Mouse (Mus musculus): ENCODE results near the gene Zfp827.

Zfp827 gene

DNA sequence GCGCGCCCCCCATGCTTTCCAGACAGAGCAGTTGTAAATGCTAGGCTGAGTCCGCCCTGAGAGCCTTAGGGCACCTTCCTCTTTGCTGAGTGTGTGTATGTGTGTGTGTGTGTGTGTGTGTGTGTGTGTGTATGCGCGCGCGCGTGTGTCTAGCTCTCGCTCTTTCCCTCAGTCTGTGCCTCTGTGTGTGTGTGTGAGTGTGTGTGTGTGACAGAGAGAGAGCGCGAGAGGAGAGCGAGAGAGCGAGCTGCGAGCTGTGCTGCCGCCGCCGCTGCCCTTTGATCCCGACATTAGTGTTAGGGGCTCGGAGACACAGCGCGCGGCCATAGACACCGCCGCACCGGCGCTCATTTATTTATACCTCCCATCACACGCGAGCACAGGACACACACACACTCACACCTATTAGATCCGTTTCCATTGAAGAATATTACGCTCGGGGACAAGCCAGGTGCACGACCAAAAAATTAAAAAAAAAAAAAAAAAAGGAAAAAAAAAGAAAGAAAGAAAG, at the start of gene Zfp827:
Gene Zfp827 (plus strand): TSS at position 461 of the 511 bp plus-strand sequence.
- in situ Hi-C loops (cut with MboI; ENCODE audit: low sequenced_read_pairs) = no loop called here

DNA sequence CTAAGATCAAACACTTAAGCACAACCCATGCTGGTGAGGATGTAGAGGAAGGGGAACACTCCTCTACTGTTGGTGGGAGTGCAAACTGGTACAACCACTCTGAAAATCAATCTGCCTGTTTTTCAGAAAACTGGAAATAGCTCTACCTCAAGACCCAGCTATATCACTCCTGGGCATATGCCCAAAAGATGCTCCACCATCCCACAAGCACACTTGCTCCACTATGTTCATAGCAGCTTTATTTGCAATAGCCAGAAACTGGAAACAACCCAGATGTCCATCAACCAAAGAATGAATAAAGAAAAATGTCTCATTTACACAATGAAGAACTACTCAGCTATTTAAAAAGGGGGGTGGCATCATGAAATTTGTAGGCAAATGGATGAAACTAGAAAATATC, 23.9 kb upstream of the Zfp827 start:
- in situ Hi-C loops (cut with MboI; ENCODE audit: low sequenced_read_pairs) = no loop called here

DNA sequence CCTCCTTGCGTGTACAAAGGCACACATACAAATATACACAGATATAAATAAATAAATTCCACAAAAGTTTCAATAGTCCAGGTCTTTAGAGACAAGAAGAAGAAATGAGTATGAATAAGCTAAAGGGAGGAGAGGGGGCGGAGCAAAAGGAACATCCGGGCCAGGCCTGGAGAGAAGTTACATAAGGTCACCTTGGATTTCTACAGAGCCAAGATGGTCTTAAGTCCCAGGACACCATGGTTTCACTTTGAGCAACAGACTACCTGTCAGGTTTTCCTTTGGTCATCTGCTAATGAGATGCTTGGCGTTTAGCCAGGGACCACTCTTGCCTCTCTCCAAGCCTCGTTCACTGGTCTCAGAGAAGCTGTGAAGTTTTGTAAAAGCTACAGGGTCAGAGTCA, 13.2 kb upstream of the Zfp827 start:
- in situ Hi-C loops (cut with MboI; ENCODE audit: low sequenced_read_pairs) = no loop called here

DNA sequence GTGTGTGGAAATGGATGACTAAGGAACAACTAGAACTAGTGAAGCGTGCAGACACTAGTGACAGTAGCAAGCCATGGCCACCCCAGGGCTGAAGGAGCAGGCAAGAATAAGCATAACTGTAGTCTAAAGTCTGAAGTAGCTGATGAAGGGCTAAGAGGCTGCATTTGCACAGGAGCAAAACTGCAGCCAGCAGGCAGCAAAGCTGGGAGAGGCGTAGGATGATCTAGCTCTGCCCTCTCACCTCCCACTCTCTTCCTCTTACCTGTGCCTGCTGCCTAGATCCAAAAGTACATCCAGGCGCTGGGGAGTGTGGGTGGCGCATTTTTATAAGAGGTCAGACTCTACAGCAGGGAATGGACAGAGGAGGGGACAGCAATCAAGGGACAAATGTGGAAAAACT, 12.2 kb upstream of the Zfp827 start:
- in situ Hi-C loops (cut with MboI; ENCODE audit: low sequenced_read_pairs) = no loop called here

DNA sequence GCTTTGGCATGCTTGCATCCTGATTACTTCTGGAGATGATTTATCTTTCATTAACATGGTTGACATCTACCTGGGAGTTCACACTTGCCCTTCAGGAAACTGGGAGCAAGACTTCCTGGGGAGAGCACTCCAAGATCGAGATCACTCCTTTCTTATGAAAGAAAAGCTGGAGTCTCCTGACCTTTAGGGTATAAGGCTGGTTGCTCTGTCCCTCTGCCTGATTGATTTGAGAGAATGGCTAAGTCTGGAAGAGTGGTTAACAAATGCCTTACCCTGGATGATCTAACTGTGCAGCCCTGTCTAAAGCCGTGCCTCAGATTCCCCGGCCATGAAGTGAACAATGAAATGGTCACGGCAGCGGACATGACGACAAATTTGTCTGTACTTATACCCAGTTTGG, 11.7 kb upstream of the Zfp827 start:
- in situ Hi-C loops (cut with MboI; ENCODE audit: low sequenced_read_pairs) = no loop called here

DNA sequence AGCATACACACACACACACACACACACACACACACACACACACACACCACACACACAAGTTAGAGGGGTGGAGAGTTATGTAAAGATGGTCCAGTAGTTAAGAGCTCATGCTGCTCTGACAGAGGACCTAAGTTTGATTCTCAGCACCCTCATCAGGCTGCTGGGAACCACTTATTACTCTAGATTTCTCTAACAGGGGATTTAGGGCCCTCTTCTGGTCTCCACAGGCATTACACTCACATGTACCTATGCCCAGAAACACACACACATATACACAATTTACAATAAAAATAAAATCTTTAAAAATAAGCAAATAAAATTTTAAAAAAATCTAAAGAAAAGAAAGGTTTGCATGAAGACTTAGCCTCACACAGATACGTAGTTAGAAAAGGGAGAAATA, 4.3 kb upstream of the Zfp827 start:
- in situ Hi-C loops (cut with MboI; ENCODE audit: low sequenced_read_pairs) = no loop called here

DNA sequence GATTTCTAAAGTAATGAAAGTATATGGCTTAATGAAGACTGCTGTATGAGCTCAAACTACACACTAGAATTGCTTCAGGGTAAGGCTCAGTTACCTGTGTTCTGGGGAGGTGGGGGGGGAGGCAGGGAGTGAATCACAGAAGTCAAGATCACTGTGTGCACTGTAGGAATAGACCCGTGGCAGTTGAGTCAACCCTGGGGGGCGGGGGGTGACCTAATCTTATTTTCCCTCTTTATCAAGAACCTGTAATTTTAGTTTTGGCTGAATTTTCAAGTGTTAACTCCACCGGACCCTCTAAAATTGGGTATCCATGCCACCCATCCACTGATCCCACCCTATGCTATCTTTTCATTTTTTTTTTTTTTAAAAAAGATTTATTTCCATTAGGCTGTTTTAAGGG, 918 bp upstream of the Zfp827 start:
- in situ Hi-C loops (cut with MboI; ENCODE audit: low sequenced_read_pairs) = no loop called here

DNA sequence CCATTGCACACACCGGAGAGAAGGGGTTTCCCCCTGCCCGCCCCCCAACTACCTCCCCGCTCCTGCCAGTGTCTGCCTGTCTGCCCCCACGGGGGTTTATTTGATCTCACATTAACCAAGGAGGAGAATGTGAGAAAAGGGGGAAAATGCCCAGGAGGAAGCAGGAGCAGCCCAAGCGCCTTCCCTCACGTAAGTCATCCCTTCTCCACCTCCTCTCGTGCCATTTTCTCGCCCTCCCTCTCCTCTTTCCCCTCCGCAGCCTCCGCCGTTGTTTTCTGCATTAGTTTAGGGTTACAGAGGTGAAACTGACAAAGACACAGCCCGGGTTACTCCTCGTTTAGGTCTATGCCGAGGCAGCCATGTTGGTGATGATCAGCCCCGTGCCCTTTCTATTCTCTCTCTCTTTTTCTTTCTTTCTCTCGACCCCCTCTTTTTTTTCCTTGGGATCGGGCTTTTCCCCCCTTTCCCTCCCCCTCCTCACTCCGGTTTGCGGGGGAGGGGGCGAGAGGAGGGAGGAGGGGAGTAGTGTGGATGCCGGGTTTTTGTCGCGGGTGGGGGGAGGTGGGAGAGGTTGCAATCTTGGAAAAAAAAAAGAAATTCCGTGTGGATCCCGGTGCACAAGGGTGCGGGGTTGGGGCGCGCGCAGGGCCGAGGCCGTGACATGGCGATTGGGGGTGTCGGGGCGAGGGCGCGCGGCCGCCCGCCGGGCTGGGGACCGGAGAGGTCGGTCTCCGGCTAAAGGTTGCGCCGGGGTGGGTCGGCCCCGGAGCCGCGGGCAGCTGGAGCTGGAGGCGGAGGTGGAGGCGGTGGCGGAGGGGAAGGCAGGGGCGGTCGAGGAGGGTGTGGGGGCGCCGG, 531 bp downstream of the Zfp827 start:
- in situ Hi-C loops (cut with MboI; ENCODE audit: low sequenced_read_pairs) = no loop called here

DNA sequence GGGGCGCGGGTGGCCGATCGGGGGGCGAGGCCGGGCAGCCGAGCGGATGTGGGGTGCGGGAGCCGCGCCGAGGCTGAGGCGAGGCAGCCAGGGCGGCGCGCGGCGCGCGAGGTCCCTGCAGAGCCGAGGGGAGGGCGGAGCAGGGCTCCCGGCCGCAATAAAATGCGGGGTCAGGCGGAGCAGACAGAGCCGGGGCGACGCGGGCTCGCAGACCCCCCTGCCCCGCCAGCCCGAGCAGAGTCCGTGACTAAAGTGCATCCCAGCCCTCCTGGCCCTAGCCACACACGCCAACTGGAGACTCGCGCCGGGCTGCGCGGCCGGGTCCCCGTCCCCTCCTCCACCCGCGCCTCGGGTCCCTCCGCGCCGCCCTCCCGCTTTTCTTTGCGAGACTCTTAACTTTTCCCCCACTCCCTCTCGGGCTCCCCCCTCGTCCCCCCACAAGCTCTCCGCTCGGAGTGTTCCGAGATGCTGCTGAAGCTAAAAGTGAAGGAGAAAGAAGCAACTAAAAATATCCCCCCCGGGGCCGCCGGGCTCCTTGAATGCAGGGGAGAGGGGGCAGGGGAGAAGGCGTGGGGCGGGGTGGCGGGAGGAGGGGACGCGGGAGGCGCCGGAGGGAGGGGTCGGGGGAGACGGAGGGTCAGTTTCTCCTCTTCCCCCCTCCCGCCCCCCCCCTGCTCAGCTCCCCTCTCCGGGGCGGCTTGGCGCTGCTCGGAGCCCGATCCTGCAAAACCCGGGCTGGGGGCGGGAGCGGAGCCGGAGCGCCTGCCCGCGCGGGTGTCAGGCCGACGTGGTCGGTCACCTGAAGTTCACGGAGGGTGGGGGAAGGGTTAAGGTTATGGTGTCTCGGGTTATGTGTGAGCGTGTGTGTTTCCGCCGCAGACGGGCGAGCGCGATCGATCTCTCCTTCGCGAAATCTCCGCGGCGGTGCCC, 1.4 kb downstream of the Zfp827 start:
- in situ Hi-C loops (cut with MboI; ENCODE audit: low sequenced_read_pairs) = no loop called here

DNA sequence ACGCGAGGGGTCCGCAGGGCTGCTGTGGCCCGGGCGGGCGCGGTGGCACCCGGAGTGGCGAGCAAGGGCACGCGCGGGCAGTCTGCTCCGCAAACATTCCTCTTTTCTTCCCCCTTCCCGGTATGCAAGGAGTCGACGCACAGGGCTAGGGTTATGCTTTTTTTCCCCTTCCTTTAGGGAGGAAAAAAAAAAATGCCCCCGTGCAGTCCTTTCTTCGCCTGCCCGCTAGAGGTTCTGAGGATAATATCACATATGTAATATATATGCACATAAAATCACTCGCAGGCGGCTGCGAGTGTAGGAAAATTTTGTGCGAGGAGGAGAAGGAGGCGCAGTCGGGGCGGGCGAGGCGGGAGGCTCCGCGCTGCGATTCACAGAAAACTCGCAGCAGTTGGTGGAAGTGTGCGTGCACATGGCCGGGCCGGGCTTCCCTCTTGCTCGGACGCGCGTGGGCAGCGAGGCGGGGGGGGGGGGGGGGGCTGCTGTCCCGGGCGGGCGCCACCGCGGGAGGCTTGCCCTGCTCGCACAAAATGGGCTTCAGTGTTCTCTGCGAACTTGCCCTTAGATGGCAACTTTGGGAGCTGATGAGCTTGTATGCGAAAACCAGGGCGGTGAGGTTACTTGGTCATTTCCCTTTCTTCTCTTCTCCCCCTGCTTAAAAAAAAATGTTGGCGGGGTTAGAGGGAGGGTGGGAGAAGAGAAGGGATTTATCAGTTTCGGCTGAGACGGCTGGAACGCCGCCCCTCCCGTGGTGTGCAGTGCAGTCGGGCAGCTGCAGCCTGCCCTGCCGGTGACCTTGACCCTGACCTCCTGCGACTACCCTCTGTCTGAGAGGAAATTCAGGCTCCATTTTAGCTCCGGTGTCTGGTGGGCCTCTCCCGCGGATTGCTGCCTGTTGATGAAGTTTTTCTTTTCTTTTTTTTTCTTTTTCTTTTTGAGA, 2.4 kb downstream of the Zfp827 start:
- in situ Hi-C loops (cut with MboI; ENCODE audit: low sequenced_read_pairs) = no loop called here

DNA sequence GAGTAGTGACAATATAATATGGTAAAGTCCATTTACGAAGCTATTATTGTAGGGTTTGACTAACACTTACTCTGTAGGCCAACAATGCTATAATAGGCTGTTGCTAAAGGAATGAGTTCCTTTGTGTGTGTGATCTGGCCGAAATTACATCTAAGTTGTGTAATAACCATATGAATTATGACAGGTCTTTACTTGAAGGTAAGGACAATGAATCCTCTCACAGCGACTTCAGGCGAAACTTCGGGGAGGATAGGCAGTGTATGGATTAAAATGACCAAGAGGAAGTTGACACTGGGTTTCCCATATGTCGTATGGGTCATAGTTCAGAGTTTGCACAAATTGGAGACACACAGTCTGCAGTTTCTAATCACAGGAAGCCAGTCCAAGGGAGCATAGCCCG, 9.3 kb downstream of the Zfp827 start:
- in situ Hi-C loops (cut with MboI; ENCODE audit: low sequenced_read_pairs) = no loop called here

DNA sequence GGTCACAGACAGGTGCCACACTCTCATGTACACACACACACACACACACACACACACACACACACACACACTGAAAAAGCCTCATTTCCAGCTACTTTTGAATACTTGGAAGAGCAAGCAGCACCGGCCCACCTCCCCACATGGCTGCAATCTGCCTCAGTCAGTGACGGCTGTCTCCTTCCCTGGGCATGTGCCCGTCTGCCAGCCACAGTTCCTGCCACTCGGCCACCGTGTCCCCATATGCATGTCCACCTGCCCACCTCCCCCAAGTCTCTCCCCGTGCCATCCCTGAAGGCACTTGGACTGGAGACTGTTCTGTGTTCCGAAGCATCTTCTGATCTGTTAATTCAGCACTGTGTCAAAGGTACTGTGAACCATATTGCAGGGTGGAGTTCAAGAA, 9.8 kb downstream of the Zfp827 start:
- in situ Hi-C loops (cut with MboI; ENCODE audit: low sequenced_read_pairs) = no loop called here

DNA sequence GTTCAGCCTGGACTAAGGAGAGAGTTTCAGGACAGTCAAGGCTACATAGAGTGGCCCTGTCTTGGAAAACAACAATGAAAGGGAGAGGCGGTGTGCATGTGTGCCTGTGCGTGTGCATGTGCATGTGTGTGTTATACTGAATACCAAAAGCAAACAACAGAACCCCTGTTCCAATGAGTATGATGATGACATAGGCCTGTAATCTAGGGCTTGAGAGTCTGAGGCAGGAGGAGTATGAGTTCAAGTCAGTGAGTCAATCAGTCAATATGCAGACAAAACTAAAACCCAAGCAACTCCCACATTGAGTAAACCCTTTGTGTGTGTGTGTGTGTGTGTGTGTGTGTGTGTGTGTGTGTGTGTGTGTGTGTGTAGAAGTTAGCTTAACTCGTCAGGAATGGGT, 13.2 kb downstream of the Zfp827 start:
- in situ Hi-C loops (cut with MboI; ENCODE audit: low sequenced_read_pairs) = no loop called here

DNA sequence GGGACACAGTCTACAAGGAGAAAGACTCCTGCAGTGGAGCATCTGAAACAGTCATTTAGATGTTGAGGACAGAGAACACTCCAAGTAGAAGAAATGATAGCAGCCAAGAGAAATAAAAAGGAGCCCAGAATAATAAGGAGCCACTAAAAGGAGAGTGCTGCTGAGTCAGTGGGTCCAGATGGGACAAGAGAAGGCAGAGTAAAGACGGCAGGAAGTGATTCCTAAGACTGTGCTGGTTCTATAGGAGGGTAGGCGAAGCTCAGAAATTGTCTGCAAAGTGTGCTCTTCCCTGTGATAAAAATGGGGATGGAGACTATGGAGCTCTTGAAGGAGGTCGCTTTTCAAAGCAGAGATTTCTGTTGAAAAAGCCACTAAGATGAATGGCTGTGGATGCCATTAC, 14.0 kb downstream of the Zfp827 start:
- in situ Hi-C loops (cut with MboI; ENCODE audit: low sequenced_read_pairs) = no loop called here

DNA sequence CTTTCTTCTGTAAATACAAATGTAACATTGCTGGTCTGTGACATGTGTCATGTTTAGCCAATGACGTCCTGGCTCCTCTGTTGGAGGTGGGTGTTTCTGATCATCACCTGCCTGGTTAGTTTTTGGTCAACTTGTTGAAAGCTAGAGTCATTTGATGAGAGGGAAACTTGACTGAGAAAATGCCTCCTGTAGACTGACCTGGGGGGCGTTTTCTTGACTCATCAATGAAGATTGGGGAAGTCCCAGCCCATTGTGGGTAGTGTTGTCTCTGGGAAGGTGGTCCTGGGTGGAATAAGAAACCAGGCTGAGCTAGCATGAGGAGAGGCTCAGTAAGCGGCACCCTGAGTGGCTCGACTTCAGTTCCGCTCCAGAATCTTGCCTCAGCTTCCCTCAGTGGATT, 16.4 kb downstream of the Zfp827 start:
- in situ Hi-C loops (cut with MboI; ENCODE audit: low sequenced_read_pairs) = no loop called here

DNA sequence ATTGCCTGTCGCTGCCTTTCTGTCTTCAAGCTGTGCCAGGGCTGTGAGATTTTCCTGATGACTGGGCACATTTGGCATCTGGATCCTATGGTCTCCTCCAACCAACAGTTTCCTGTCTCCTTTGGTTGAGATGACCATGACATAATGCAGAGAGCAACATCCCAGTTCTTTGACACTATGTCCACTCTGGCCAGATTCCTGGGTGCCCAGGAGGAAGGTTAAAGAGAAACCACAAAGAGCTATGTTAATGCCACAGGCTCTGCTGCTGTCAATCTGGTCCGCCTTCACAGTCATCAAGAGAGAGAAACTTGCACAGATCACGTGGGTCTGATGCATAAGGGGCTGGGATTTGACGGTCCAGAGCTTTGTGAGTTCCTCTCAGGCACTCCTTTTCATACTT, 18.4 kb downstream of the Zfp827 start:
- in situ Hi-C loops (cut with MboI; ENCODE audit: low sequenced_read_pairs) = no loop called here

DNA sequence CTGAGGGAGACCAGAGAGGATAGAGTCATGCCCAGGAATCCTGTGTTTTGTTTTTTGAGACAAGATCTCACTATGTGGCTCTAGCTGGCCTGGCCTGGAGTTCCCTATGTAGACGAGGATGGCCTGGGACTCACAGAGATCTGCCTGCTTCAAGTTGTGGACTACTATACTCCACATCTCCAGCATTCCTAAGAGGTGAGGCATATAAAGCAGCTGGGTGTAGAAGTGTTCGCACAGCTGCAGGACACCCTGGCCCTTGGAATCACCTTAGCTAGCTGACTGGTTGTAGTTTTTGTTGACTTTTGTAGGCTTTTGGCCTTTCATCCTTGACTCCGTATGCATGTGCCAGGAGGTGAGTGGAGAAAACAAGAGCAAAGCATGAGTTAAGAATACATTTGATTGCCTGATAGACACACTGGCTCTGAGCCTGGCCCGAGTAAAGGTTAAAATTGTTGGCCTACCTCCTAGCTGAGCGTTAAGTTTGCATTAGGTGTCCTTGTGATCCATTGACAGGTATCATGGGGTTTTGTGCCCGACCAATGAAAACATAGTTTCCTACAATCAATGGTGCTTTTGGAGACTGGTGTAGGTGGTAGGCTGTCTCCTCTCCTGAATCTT, 20.3 kb downstream of the Zfp827 start:
- in situ Hi-C loops (cut with MboI; ENCODE audit: low sequenced_read_pairs) = no loop called here

DNA sequence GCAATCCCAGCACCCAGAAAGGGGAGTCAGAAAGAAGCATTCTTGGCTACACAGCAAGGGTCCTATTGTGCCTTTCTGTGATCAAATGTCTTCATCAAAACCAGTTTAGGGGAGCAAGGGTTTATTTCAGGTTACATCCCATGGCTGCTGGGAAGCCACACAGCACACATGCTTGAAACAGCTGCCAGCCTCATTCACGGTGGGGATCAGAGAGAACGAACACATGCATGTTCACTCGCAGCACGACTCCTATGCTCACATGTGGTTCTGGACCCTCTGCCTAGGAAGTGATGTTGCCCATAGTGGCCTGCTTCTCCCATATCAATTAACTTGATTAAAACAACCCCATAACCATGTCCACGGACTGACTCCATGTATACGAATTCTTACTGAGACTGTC, 26.0 kb downstream of the Zfp827 start:
- in situ Hi-C loops (cut with MboI; ENCODE audit: low sequenced_read_pairs) = no loop called here

DNA sequence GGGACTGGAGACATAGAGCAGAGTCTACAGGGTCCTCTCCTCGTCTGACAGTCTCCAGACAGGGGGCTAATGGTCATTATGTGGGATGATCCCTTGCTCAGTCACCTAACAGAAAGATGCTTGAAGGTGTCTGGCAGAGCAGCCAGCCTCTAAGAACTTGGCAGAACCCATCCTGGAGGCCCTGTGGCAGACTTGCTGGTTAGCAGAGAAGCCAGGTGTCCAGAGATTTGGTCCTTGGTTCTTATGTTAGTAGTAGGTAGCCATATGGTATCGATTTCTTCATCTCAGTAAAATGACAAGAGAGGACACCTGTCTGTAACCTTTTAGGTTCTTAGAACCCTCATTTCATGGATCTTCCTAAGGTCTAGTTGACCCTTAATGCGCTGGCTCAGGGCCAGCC, 28.9 kb downstream of the Zfp827 start:
- in situ Hi-C loops (cut with MboI; ENCODE audit: low sequenced_read_pairs) = no loop called here

DNA sequence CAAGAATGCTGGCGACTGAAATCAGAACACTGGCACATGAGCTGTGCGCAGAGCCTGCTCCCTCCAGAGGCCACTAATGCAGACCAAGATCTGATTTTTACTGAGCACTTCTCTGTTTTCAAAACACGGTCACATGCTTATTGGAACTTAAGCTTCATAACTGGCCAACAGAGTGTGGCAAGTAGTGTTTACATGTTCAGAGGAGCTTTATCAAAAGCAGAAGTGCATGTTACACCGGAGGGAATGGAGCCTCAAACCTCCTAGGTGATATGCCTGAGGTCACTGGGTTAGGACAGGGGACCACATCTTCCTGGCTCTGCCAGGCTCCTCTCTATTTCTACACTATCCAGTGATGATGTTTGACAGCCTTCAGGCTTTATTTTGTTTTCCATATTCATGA, 31.1 kb downstream of the Zfp827 start:
- in situ Hi-C loops (cut with MboI; ENCODE audit: low sequenced_read_pairs) = no loop called here

Data from CH12F3 (cell line).